Mouse (Mus musculus): ENCODE measurements around the gene Ttll1. TPM values are rescaled to one million over a fixed set of nuclear protein-coding genes. Genes with fewer than 3 reads are reported as not detected.
"Not testable (repeated sequence)": the region's sequence is repeated elsewhere in the genome, so short reads cannot be mapped to it uniquely, and the experiment has no call there.

The Ttll1 gene
- polyA plus RNA-seq, 1 experiment: 8.3 TPM

DNA sequence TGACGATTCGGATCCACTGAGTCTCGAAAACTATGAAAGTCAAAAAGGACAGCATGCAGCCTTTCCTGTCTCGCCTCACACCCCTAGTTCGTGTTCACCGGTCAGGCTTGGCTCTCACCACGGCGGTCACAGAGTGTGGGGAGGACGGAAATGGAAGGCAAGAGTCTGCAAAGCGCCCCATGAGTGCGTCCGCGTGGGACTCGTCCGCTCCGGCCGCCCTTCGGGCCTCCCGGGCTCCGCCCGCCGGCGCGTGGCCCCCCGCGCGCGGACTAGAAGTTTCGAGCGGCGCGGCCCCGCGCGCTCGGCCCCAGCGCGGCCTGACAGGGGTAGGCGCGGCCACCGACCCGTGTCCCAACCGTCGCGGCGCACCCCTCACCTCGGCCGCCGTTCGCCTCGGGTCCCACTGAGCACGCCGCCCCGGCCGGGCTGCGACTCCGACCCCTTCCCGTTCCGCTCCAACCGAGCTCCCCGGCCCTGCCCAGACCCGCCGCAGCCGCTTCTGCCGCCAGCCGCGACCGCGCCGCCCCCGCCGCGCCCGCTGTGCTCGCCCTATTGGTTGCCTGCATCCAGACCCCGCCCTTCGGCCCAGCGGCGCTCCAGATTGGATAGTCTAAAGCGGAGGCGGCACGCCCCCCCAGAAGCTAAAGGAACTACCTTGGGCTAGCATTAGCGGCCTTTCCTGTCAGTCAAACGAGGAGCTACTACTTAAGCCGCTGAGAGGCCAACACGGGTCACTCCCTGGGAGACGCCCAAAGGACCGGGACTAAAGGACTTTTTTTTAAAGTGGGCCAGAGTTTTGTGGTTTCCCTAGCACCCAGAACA is 46.4 kb downstream of the Ttll1 start, which contains the start of gene Pacsin2:
Pacsin2 (minus strand) TSS at position 524 of the 822 bp plus-strand sequence.
- TF ChIP-seq GATA1 (IDR thresholded peaks at IDR 0.05; ENCODE audit: borderline replicate concordance, low read length): no peak
- TF ChIP-seq FLI1 (IDR thresholded peaks at IDR 0.05; ENCODE audit: low read length): no peak
- no peaks in the 10 kb centered on the region for H3K9me3 ChIP-seq
- H3K27me3 ChIP-seq (replicated peaks): peaks cover 4% of the 10 kb centered on the region
- H3K4me3 ChIP-seq (replicated peaks): peak within 1 kb of the TSS; percentile 93
- peaks cover 13% of the 10 kb centered on the region for H3K36me3 ChIP-seq (replicated peaks; ENCODE audit: low read length)
- H3K4me1 ChIP-seq: peaks cover 51% of the 10 kb centered on the region

DNA sequence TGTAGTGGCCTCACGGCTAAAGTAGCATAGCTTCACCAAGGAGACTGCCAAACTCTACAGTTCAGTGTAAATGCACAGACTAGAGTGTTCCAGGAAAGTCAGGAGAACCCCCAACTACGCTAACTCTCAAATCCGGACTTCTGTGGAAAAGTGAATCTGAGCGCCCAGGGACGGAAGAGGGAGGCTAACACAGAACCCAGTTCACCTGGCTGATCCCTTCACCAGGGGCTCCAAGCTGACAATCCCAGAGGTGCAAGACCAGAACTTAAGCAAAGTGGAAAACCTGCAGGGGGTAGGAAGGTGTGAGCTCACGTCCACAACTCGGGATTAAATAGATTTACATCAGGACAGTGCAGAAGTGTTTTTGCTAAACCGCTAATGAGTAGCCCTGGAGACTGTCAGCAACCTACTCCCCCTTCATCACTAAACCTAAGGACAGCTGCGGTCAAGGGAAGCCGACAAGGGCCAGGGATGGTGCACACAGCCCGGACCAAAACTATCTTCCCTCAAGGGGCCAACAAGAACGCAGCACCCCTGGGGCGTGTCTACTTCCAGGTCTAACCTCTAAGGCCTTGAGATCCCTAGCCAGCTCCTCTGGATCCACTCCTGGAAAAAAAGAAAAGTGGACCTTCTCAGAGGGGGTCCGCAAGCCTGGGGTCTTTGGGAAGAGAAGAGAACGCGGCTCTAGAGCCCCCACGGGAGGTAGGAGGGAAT is 47.2 kb downstream of the Ttll1 start:
- H3K27me3 ChIP-seq (replicated peaks): no peaks in the 10 kb centered on the region
- H3K4me1 ChIP-seq: peaks cover 48% of the 10 kb centered on the region
- H3K4me3 ChIP-seq (replicated peaks): peak overlapping the region; percentile 93
- H3K9me3 ChIP-seq: no peaks in the 10 kb centered on the region
- H3K36me3 ChIP-seq (replicated peaks; ENCODE audit: low read length): peaks cover 13% of the 10 kb centered on the region
- no peak for TF ChIP-seq FLI1 (IDR thresholded peaks at IDR 0.05; ENCODE audit: low read length)
- TF ChIP-seq GATA1 (IDR thresholded peaks at IDR 0.05; ENCODE audit: borderline replicate concordance, low read length): no peak

DNA sequence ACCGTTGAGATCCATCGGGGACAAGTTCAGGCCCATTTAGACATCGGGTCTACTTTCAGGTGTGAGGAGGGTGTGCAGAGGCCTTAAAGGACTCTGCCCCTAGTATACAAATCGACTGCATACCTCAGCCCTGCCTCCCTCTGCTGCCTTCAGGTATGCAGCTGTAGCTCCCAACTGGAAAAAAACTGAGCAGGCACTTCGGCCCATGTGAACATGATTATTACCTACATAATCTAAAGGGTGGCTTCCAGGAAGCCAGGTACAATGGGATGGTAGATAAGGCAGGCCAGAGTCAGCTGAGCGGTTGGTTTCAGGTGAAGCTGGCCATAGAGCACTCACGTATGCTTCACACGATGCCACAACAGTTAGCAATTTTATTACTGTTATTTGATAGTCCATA is 48.3 kb downstream of the Ttll1 start:
- H3K4me3 ChIP-seq (replicated peaks); H3K27me3 ChIP-seq (replicated peaks); H3K9me3 ChIP-seq: not testable (repeated sequence)
- Histone ChIP-seq H3K4me1 (peaks cover 51% of the 10 kb centered on the region), H3K36me3 (replicated peaks; ENCODE audit: low read length) (peaks cover 13% of the 10 kb centered on the region)

DNA sequence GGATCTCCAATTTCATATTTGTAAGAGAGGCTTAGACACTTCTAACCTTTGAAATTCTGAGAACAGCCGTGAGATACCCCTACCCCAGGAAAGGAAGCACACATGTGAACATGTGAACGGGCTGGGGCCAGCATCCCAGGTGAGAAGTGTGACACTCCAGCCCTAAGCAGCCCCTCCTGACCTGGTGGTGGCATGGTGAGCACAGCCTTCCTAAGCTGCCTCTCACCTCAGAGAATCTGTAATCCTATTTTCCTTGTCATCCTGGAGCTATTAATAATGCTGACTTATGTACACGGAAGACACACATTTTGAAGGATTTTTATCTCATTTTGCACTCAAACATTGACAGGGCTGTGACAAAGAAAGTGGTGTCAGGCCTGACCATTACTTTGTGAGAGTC is 49.8 kb downstream of the Ttll1 start:
- Histone ChIP-seq H3K4me1 (peaks cover 58% of the 10 kb centered on the region), H3K36me3 (replicated peaks; ENCODE audit: low read length) (peaks cover 13% of the 10 kb centered on the region), H3K27me3 (replicated peaks) (no peaks in the 10 kb centered on the region), H3K4me3 (replicated peaks) (peak overlapping the region; percentile 21), H3K9me3 (no peaks in the 10 kb centered on the region)
- TF ChIP-seq FLI1 (IDR thresholded peaks at IDR 0.05; ENCODE audit: low read length) (no peak), GATA1 (IDR thresholded peaks at IDR 0.05; ENCODE audit: borderline replicate concordance, low read length) (no peak)

DNA sequence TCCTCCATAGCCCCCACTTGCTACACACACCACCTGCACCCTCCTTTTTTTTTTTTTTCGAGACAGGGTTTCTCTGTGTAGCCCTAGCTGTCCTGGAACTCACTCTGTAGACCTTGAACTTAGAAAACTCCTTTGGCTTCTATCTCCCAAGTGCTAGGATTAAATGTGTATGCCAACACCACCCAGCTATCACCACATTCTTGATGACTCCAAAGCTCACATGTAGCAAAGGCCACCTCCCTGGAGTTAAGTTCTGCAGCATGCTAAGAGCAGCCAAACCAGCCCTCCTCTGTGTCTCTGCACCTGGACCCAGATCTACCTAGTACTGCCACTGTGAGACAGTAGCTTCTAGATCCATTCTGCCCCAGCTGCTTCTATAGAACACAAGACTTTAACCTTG is 53.2 kb downstream of the Ttll1 start:
- H3K27me3 ChIP-seq (replicated peaks): no peaks in the 10 kb centered on the region
- H3K4me3 ChIP-seq (replicated peaks): no peak overlapping the region
- peaks cover 15% of the 10 kb centered on the region for H3K36me3 ChIP-seq (replicated peaks; ENCODE audit: low read length)
- no peaks in the 10 kb centered on the region for H3K9me3 ChIP-seq
- no peak for TF ChIP-seq FLI1 (IDR thresholded peaks at IDR 0.05; ENCODE audit: low read length)
- no peak for TF ChIP-seq GATA1 (IDR thresholded peaks at IDR 0.05; ENCODE audit: borderline replicate concordance, low read length)
- H3K4me1 ChIP-seq: peaks cover 64% of the 10 kb centered on the region

DNA sequence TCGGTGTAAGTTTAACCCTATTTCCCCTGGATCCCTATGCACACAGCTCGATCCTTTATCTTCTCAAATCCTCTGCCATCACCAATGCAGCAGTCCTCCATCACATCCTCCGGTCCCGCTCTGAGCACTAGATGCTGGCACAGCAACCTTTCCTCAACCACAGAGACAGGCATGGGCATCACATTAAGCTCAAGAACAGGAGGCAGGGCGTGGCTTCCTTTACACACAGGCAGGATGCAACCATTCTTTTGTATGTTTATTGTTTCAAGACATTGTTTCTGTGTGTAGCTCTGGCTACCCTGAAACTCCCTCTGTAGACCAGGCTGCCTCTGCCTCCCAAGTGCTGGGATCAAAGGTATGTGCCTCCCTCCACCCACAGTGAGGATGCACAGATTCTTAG is 55.1 kb downstream of the Ttll1 start:
- Histone ChIP-seq H3K4me3 (replicated peaks) (no peak overlapping the region), H3K36me3 (replicated peaks; ENCODE audit: low read length) (peaks cover 14% of the 10 kb centered on the region), H3K9me3 (no peaks in the 10 kb centered on the region), H3K4me1 (peaks cover 71% of the 10 kb centered on the region), H3K27me3 (replicated peaks) (no peaks in the 10 kb centered on the region)
- TF ChIP-seq GATA1 (IDR thresholded peaks at IDR 0.05; ENCODE audit: borderline replicate concordance, low read length) (no peak), FLI1 (IDR thresholded peaks at IDR 0.05; ENCODE audit: low read length) (no peak)

DNA sequence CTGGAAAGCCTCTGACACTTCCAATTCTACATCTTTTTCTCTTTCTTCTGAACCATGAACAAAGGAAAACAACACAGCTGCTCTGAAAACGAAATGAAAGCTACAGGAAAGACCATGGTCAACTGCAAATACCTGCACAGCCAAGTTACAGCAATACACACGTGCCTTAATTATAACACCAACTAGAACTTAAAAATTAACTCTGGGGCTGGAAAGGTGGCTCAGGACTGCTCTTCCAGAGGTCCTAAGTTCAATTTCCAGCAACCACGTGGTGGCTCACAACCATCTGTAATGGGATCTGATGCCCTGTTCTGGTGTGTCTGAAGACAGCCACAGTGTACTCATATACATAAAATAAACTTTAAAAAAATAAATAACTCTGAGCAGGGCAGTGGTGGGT is 55.7 kb downstream of the Ttll1 start:
- Histone ChIP-seq H3K4me1 (peaks cover 73% of the 10 kb centered on the region), H3K27me3 (replicated peaks) (no peaks in the 10 kb centered on the region), H3K4me3 (replicated peaks) (no peak overlapping the region), H3K36me3 (replicated peaks; ENCODE audit: low read length) (peaks cover 15% of the 10 kb centered on the region), H3K9me3 (no peaks in the 10 kb centered on the region)
- TF ChIP-seq FLI1 (IDR thresholded peaks at IDR 0.05; ENCODE audit: low read length) (no peak), GATA1 (IDR thresholded peaks at IDR 0.05; ENCODE audit: borderline replicate concordance, low read length) (no peak)

DNA sequence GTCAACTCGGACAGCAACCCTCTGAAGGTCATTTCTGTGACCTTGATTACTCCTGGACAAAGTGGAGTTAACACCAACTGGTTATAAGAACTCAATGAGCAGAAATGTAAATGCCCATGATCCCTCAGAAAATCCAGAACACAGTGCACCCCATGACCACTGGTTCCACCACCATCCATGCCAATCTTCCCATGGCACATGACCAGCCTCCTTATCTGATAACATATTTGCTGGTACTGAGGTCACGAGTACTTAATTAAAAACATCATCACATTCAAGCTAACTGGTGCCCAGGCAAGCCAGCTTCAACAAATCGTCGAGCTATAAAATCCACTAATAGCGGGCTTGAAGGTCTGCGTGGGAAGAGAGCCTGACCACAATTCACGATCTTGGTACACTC is 56.3 kb downstream of the Ttll1 start:
- Histone ChIP-seq H3K9me3 (no peaks in the 10 kb centered on the region), H3K27me3 (replicated peaks) (no peaks in the 10 kb centered on the region), H3K36me3 (replicated peaks; ENCODE audit: low read length) (peaks cover 16% of the 10 kb centered on the region), H3K4me1 (peaks cover 79% of the 10 kb centered on the region), H3K4me3 (replicated peaks) (no peak overlapping the region)
- TF ChIP-seq GATA1 (IDR thresholded peaks at IDR 0.05; ENCODE audit: borderline replicate concordance, low read length) (no peak), FLI1 (IDR thresholded peaks at IDR 0.05; ENCODE audit: low read length) (no peak)

DNA sequence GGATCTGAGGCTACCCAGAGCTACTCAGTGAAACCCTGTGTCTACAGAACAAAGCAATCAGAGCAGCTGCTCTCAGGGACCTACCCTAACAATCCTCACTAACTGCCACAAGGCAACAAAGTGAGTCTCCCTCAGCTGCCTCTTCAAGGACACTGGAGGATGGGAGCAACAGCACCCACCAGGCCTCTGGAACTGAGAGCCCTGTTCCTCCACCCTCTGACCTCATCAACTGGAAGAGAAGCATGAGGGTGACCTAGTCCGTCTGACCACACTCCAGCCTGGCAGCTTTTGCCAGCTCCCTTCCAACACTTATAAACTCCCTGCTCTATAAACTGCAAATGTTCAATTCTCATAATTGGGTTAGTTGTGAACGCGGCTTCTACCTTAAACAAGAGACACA is 56.8 kb downstream of the Ttll1 start:
- TF ChIP-seq GATA1 (IDR thresholded peaks at IDR 0.05; ENCODE audit: borderline replicate concordance, low read length) (no peak), FLI1 (IDR thresholded peaks at IDR 0.05; ENCODE audit: low read length) (no peak)
- no peaks in the 10 kb centered on the region for H3K9me3 ChIP-seq

DNA sequence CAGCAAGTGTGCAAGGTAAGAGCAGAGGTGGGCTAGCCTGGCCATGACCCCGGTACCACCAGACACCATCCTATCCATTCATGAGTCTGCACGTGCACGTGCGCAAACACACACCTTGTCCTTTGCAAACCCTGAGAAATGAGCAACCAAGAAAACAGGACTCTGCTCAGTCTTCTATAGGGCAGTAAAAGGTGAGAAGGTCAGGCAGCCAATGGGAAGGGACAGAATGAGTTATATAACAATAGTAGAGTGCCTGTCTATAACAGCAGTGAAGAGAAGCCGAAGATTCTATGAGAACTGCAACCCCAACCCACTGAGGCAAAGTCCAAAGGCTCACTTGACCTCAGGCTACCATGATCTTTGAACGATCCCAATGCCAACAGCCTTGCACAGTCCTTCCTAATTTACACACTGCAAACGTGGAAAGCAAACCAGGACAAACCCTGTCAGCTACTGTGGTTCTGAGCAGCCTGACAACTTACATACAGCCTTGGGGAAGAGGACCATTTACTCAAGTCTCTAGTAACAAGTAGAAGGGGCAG is 58.4 kb downstream of the Ttll1 start:
- peaks cover 16% of the 10 kb centered on the region for H3K36me3 ChIP-seq (replicated peaks; ENCODE audit: low read length)
- H3K4me1 ChIP-seq: peaks cover 94% of the 10 kb centered on the region
- TF ChIP-seq FLI1 (IDR thresholded peaks at IDR 0.05; ENCODE audit: low read length): no peak
- TF ChIP-seq GATA1 (IDR thresholded peaks at IDR 0.05; ENCODE audit: borderline replicate concordance, low read length): no peak
- no peaks in the 10 kb centered on the region for H3K9me3 ChIP-seq
- H3K27me3 ChIP-seq (replicated peaks): no peaks in the 10 kb centered on the region
- peak overlapping the region; percentile 71 for H3K4me3 ChIP-seq (replicated peaks)

More for the DNA sequence above, 56.8 kb downstream of the Ttll1 start:
- Histone ChIP-seq H3K36me3 (replicated peaks; ENCODE audit: low read length) (peaks cover 16% of the 10 kb centered on the region), H3K4me1 (peaks cover 82% of the 10 kb centered on the region), H3K4me3 (replicated peaks) (no peak overlapping the region), H3K27me3 (replicated peaks) (no peaks in the 10 kb centered on the region)
